Mouse (Mus musculus) lung, postnatal 0 days (tissue): ENCODE measurements at regions not wholly inside any gene's neighbourhood (a gene's known extent, or its start where the extent isn't known, plus 50 kb on each side); places are given as distances from the start of the nearest gene placed in this dataset.

ENCODE experiments used
- ATAC-seq: fragments of 200-750 bp; cut with Nextera tagmentation; 2 replicates; pipeline ENCODE4 v1.8.0; 2017; ENCODE audit warnings: moderate library complexity
- DNase-seq: peaks from one replicate; pipeline ENCODE4 v3.0.0-alpha.2; 2016; ENCODE audit warnings: low spot score
- H3K27ac ChIP-seq: fragments of 300-500 bp; sonication (generic); 2 replicates; pipeline ENCODE4 v1.5.1; 2014; ENCODE audit warnings: antibody characterized with exemption, mild to moderate bottlenecking, low read length, mixed read lengths
- H3K27me3 ChIP-seq: fragments of 300-500 bp; sonication (generic); replicated peaks from 2 replicates; pipeline ENCODE4 v1.6.1; 2014; ENCODE audit warnings: low read length, mixed read lengths; ENCODE audit not compliant: insufficient read depth
- H3K36me3 ChIP-seq: fragments of 300-500 bp; sonication (generic); 2 replicates; pipeline ENCODE4 v1.6.1; 2014; ENCODE audit warnings: low read length, mixed read lengths; ENCODE audit not compliant: insufficient read depth
- H3K4me1 ChIP-seq: fragments of 300-500 bp; sonication (generic); 2 replicates; pipeline ENCODE4 v1.6.1; 2014; ENCODE audit warnings: antibody characterized with exemption, low read depth, low read length, mixed read lengths; ENCODE audit not compliant: insufficient read depth
- H3K4me2 ChIP-seq: fragments of 300-500 bp; sonication (generic); replicated peaks from 2 replicates; pipeline ENCODE4 v1.6.1; 2014; ENCODE audit warnings: low read depth, mild to moderate bottlenecking, low read length, moderate library complexity, mixed read lengths
- H3K4me3 ChIP-seq: fragments of 300-500 bp; sonication (generic); 2 replicates; pipeline ENCODE4 v1.5.1; 2014; ENCODE audit warnings: low read depth, low read length
- H3K9ac ChIP-seq: fragments of 300-500 bp; sonication (generic); replicated peaks from 2 replicates; pipeline ENCODE4 v1.6.1; 2014; ENCODE audit warnings: low read depth, mild to moderate bottlenecking
- H3K9me3 ChIP-seq: fragments of 300-500 bp; sonication (generic); 2 replicates; pipeline ENCODE4 v1.6.1; 2016; ENCODE audit warnings: low read length, mixed read lengths
- CTCF ChIP-seq: IDR thresholded peaks from 2 replicates; pipeline ENCODE4 v1.5.1; 2016; ENCODE audit warnings: antibody characterized with exemption, mild to moderate bottlenecking
- EP300 ChIP-seq: IDR thresholded peaks from 2 replicates; pipeline ENCODE4 v1.6.1; 2016; ENCODE audit warnings: antibody characterized with exemption, mild to moderate bottlenecking, control low read depth
- WGBS: fragments of 180-500 bp; shearing (Covaris S2); extraction: QIAGEN DNeasy Blood & Tissue Kit; methylation state at CpG from one replicate; pipeline ENCODE4 v1.1.7; 2014; 5-methylcytosine and 5-hydroxymethylcytosine counted together

- TF ChIP-seq CTCF (no peak), EP300 (no peak)
- Histone ChIP-seq H3K4me1 (no peaks in the 10 kb centered on the region), H3K36me3 (no peaks in the 10 kb centered on the region), H3K9me3 (no peaks in the 10 kb centered on the region), H3K4me2 (no peak overlapping the region), H3K9ac (no peak overlapping the region), H3K4me3 (no peak overlapping the region), H3K27ac (no peak overlapping the region), H3K27me3 (no peaks in the 10 kb centered on the region)
- ATAC-seq (no peak), DNase-seq (no peak)
- 84% methylated on average over 2 of the region's 2 CpGs for WGBS
Observed at GRCm38 (mm10) chr10:45886636-45887035, 309.0 kb downstream of the Hace1 start.

GRCm38 (mm10) chr10:45888835-45889234 lies 311.2 kb downstream of the Hace1 start:
- H3K27me3 ChIP-seq, result no peaks in the 10 kb centered on the region
- no peak overlapping the region for H3K9ac ChIP-seq
- no peak overlapping the region for H3K4me3 ChIP-seq
- ATAC-seq, result no peak
- no peak overlapping the region for H3K27ac ChIP-seq
- H3K4me2 ChIP-seq, result no peak overlapping the region
- 53% methylated on average over 4 of the region's 4 CpGs for WGBS
- peak; percentile 19 for DNase-seq
- H3K9me3 ChIP-seq, result no peaks in the 10 kb centered on the region
- no peaks in the 10 kb centered on the region for H3K4me1 ChIP-seq
- H3K36me3 ChIP-seq, result no peaks in the 10 kb centered on the region
- TF ChIP-seq CTCF, result no peak
- TF ChIP-seq EP300, result no peak

DNA sequence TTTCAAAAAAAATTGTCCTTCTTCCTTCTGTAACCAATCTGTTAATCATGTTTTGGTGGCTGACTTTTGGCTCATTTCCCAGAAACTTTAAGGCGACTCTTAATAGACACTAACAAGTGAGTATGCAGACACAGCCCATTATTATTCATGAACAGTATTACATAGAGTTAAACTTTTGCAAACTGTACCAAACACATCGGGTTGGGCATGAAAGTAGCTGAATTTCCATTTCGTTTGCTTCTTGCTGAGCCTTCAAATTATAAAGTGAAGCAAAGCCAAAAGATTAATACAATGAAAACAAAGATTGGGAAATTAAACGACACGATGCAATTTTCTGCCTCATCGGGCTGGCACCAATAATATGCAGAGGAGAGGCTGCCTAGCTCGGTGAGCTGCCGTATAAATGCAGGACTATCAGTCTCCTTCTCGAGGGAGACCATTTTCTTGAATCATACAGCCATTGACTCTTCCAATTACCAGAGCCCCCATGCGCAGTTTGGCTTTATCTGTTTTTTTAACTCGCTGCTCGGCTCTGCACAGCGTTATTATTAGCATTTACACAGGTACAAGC lies 311.8 kb downstream of the Hace1 start:
- H3K36me3 ChIP-seq, result no peaks in the 10 kb centered on the region
- WGBS, result 65% methylated on average over 13 of the region's 13 CpGs
- no peaks in the 10 kb centered on the region for H3K4me1 ChIP-seq
- H3K27ac ChIP-seq, result no peak overlapping the region
- H3K9me3 ChIP-seq, result no peaks in the 10 kb centered on the region
- H3K27me3 ChIP-seq, result no peaks in the 10 kb centered on the region
- no peak overlapping the region for H3K4me2 ChIP-seq
- no peak for ATAC-seq
- TF ChIP-seq CTCF (no peak), EP300 (no peak)
- no peak overlapping the region for H3K4me3 ChIP-seq
- H3K9ac ChIP-seq, result no peak overlapping the region
- DNase-seq, result peak; percentile 6

DNA sequence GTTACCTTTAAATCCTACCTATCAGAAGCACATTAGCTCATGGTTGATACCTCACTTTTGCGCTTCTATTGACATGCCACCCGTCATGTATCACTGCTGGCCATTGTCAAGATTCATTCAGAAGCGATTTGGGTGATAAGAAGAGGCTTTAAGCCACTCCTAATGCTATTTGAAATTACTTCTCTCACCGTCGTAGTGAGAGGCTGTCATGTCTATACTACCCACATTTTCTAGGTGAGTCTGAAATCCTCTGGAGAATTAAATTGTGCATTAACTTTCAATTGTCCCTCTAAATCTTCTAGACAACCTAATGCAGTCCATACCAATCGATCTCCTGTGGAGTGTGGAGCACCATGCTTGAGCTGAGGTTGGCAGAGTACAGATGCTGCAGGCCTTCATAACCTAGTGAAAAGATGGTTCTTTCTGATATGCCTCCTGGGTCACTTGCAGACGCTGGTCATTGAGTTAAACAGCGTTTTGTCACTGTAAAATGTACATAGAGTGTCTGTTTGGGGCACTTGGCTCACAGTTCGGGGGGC lies 312.5 kb downstream of the Hace1 start:
- 85% methylated on average over 9 of the region's 9 CpGs for WGBS
- no peak overlapping the region for H3K27ac ChIP-seq
- no peak for ATAC-seq

GRCm38 (mm10) chr10:45892464-45892863 lies 314.8 kb downstream of the Hace1 start:
- Histone ChIP-seq H3K4me2 (no peak overlapping the region), H3K9ac (no peak overlapping the region), H3K27ac (no peak overlapping the region), H3K27me3 (no peaks in the 10 kb centered on the region), H3K36me3 (no peaks in the 10 kb centered on the region), H3K9me3 (no peaks in the 10 kb centered on the region), H3K4me1 (no peaks in the 10 kb centered on the region), H3K4me3 (no peak overlapping the region)
- ATAC-seq (no peak), DNase-seq (no peak)
- TF ChIP-seq CTCF (no peak), EP300 (no peak)
- 79% methylated on average over 2 of the region's 2 CpGs for WGBS

More for the DNA sequence above, 312.5 kb downstream of the Hace1 start:
- H3K4me2 ChIP-seq, result no peak overlapping the region
- TF ChIP-seq EP300, result no peak
- TF ChIP-seq CTCF, result no peak
- H3K4me1 ChIP-seq, result no peaks in the 10 kb centered on the region
- no peaks in the 10 kb centered on the region for H3K9me3 ChIP-seq
- no peak overlapping the region for H3K9ac ChIP-seq
- H3K27me3 ChIP-seq, result no peaks in the 10 kb centered on the region
- no peak for DNase-seq
- no peak overlapping the region for H3K4me3 ChIP-seq
- no peaks in the 10 kb centered on the region for H3K36me3 ChIP-seq

GRCm38 (mm10) chr10:45893894-45894831 lies 316.5 kb downstream of the Hace1 start:
- no peak overlapping the region for H3K9ac ChIP-seq
- H3K4me2 ChIP-seq, result no peak overlapping the region
- DNase-seq (no peak), ATAC-seq (no peak)
- no peaks in the 10 kb centered on the region for H3K36me3 ChIP-seq
- H3K4me3 ChIP-seq, result no peak overlapping the region
- TF ChIP-seq CTCF (no peak), EP300 (no peak)
- no peaks in the 10 kb centered on the region for H3K4me1 ChIP-seq
- H3K27me3 ChIP-seq, result no peaks in the 10 kb centered on the region
- no peak overlapping the region for H3K27ac ChIP-seq
- 64% methylated on average over 2 of the region's 2 CpGs for WGBS
- H3K9me3 ChIP-seq, result no peaks in the 10 kb centered on the region
